Mouse (Mus musculus): ENCODE data around the gene Xrcc3. TPM values are rescaled to one million over a fixed set of nuclear protein-coding genes. Genes with fewer than 3 reads are reported as not detected.
A peak's percentile ranks its signal among the peaks of the same experiment; 100 is the strongest.

The Xrcc3 gene
- polyA plus RNA-seq, 1 experiment from 2014 or later = 5.0 TPM

DNA sequence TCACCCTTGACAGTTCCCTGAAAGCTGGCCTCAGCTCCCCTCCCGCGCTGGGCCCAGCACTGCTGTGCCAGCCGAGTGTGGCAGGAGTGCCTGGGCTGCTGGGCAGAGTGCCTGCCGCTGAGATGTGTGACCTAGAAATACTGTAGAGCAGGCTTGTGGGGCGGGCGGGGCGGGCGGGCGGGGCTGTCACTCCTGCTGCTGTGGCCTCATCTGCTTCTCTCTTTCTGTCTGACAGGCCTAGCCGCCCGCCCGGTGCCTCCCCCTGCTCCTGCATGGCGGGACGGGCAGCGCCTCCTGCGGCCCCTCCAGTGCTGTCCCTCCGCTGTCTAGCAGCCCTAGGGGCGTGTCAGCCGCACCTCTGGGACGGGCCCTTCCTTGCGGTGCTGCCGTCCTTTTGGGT is 19.6 kb downstream of the Xrcc3 start:
- Histone ChIP-seq H3K36me3 (ENCODE audit: control insufficient read depth, insufficient read depth) (peaks cover 9% of the 10 kb centered on the region), H3K9me3 (replicated peaks; ENCODE audit: control insufficient read depth, low read length) (no peaks in the 10 kb centered on the region)

DNA sequence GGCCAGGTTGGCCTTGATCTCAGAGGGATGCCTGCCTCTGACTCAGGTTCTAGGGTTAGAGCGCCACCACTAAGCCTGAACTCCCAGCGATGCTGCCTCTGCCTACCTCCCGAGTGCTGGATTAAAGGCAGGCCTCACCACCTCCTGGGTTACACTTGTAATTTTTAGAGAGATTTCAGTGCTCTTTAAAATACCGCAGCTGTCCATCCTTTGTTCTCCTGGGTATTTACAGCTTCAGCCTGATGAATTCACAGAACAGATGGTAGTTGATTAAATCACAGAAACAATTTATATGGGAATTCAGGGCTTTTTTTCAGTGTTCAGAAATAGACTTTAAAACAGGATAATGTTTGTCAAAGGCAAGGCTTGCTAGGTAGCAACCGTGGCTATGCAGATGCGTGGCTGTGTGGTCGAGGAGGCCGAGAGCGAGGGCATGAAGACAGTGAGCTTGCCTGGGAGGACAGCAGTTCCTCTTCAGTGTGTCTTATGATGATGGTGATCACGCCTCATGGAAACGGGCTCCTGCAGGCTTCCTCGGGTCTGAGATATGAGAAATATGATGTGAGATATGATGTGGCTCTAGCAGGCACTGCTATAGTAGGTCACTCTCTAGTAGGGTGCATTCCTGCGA is 22.1 kb downstream of the Xrcc3 start:
- H3K4me1 ChIP-seq (ENCODE audit: control insufficient read depth, low read depth, low read length) = peaks cover 16% of the 10 kb centered on the region
- H3K27me3 ChIP-seq (ENCODE audit: control insufficient read depth, insufficient read depth, low read depth, low read length) = no peaks in the 10 kb centered on the region
- H3K36me3 ChIP-seq (ENCODE audit: control insufficient read depth, insufficient read depth) = peaks cover 24% of the 10 kb centered on the region
- H3K9ac ChIP-seq (ENCODE audit: low read depth, low read length) = no peak overlapping the region
- no peak overlapping the region for H3K27ac ChIP-seq (ENCODE audit: low read length)
- no peak for ATAC-seq (ENCODE audit: low read depth)
- 83% methylated on average over 13 of the region's 13 CpGs for WGBS (ENCODE audit: insufficient replicate concordance)
- H3K9me3 ChIP-seq (replicated peaks; ENCODE audit: control insufficient read depth, low read length) = no peaks in the 10 kb centered on the region
- H3K4me3 ChIP-seq (ENCODE audit: low read depth, low read length) = no peak overlapping the region
- H3K4me2 ChIP-seq (ENCODE audit: low read depth, low read length) = no peak overlapping the region

More for the DNA sequence above, 19.6 kb downstream of the Xrcc3 start:
- peaks cover 7% of the 10 kb centered on the region for H3K4me1 ChIP-seq (ENCODE audit: control insufficient read depth, low read depth, low read length)
- H3K27me3 ChIP-seq (ENCODE audit: control insufficient read depth, insufficient read depth, low read depth, low read length) = no peaks in the 10 kb centered on the region
- H3K4me3 ChIP-seq (ENCODE audit: low read depth, low read length) = no peak overlapping the region
- H3K9ac ChIP-seq (ENCODE audit: low read depth, low read length) = no peak overlapping the region
- WGBS (ENCODE audit: insufficient replicate concordance) = 44% methylated on average over 22 of the region's 22 CpGs
- H3K27ac ChIP-seq (ENCODE audit: low read length) = no peak overlapping the region
- ATAC-seq (ENCODE audit: low read depth) = peak; percentile 22
- H3K4me2 ChIP-seq (ENCODE audit: low read depth, low read length) = no peak overlapping the region

DNA sequence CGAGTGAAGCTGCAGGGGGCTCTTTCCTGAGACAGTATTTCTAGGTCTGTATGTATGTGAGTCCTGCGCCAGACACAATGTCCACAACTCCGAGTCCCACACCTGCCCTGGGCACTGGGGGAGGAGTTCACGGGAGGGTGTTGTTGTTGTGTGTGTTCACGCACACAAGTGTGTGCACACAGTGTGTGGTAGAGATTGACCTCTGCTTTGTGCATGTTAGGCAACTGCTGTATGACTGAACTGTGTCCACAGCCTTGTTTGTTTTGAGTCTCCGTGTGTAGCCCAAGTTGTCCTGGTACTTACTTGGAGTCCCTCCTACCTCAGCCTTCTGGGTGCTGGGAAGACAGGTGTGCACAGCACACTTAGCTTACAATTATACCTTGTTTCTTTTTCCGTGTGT is 23.0 kb downstream of the Xrcc3 start:
- H3K9ac ChIP-seq (ENCODE audit: low read depth, low read length) = no peak overlapping the region
- peak overlapping the region; percentile 64 for H3K27ac ChIP-seq (ENCODE audit: low read length)

DNA sequence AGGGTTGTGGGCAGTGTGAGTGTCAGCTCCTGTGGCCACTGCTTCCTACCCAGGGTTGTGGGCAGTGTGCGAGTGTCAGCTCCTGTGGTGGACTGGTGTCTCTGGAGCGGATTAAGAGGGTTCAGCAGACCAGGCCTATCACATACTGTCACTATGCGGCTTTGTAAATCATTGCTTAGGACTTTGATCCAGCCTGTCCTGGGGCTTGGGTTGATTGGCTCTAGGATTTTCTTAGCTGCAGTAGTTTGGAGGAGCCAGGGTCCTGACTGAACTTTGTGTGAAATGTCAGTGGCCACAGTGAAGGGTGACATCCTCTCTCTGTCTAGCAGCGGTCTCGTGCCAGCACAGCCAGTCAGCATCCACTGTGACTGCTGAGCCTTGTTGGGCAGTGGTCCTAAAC is 23.6 kb downstream of the Xrcc3 start:
- peak; percentile 75 for ATAC-seq (ENCODE audit: low read depth)
- H3K9ac ChIP-seq (ENCODE audit: low read depth, low read length) = no peak overlapping the region
- WGBS (ENCODE audit: insufficient replicate concordance) = 70% methylated on average over 5 of the region's 5 CpGs
- no peak overlapping the region for H3K4me2 ChIP-seq (ENCODE audit: low read depth, low read length)
- H3K4me3 ChIP-seq (ENCODE audit: low read depth, low read length) = no peak overlapping the region
- peak overlapping the region; percentile 64 for H3K27ac ChIP-seq (ENCODE audit: low read length)
- peaks cover 30% of the 10 kb centered on the region for H3K36me3 ChIP-seq (ENCODE audit: control insufficient read depth, insufficient read depth)
- peaks cover 17% of the 10 kb centered on the region for H3K4me1 ChIP-seq (ENCODE audit: control insufficient read depth, low read depth, low read length)
- H3K27me3 ChIP-seq (ENCODE audit: control insufficient read depth, insufficient read depth, low read depth, low read length) = no peaks in the 10 kb centered on the region
- H3K9me3 ChIP-seq (replicated peaks; ENCODE audit: control insufficient read depth, low read length) = no peaks in the 10 kb centered on the region

More for the DNA sequence above, 23.0 kb downstream of the Xrcc3 start:
- H3K27me3 ChIP-seq (ENCODE audit: control insufficient read depth, insufficient read depth, low read depth, low read length) = no peaks in the 10 kb centered on the region
- WGBS (ENCODE audit: insufficient replicate concordance) = 70% methylated on average over 7 of the region's 7 CpGs
- no peaks in the 10 kb centered on the region for H3K9me3 ChIP-seq (replicated peaks; ENCODE audit: control insufficient read depth, low read length)
- H3K36me3 ChIP-seq (ENCODE audit: control insufficient read depth, insufficient read depth) = peaks cover 30% of the 10 kb centered on the region
- H3K4me3 ChIP-seq (ENCODE audit: low read depth, low read length) = no peak overlapping the region
- no peak overlapping the region for H3K4me2 ChIP-seq (ENCODE audit: low read depth, low read length)
- peak; percentile 62 for ATAC-seq (ENCODE audit: low read depth)
- peaks cover 16% of the 10 kb centered on the region for H3K4me1 ChIP-seq (ENCODE audit: control insufficient read depth, low read depth, low read length)

DNA sequence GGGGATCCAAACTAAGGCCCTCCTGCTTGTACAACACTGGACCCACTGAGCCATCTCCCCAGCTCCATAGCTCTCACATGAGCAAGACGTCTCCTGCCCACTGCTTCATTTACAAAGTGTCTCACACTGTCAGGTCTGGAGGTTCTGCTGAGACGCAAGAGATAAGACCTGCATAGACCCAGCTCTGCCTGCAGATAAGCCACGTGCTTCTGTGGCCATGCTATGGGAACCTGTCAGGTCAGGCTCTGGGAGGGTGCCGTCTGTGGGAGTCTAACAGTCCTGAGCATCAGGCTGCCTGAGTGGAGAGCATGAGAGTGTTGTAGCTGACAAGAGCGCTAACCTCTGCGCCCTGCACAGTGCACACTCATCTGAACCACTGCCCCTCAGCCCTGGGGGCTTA is 26.7 kb downstream of the Xrcc3 start:
- Histone ChIP-seq H3K27me3 (ENCODE audit: control insufficient read depth, insufficient read depth, low read depth, low read length) (no peaks in the 10 kb centered on the region), H3K9me3 (replicated peaks; ENCODE audit: control insufficient read depth, low read length) (no peaks in the 10 kb centered on the region), H3K4me2 (ENCODE audit: low read depth, low read length) (no peak overlapping the region), H3K4me3 (ENCODE audit: low read depth, low read length) (no peak overlapping the region), H3K27ac (ENCODE audit: low read length) (no peak overlapping the region), H3K9ac (ENCODE audit: low read depth, low read length) (no peak overlapping the region), H3K4me1 (ENCODE audit: control insufficient read depth, low read depth, low read length) (peaks cover 12% of the 10 kb centered on the region), H3K36me3 (ENCODE audit: control insufficient read depth, insufficient read depth) (peaks cover 24% of the 10 kb centered on the region)
- ATAC-seq (ENCODE audit: low read depth) = peak; percentile 36
- WGBS (ENCODE audit: insufficient replicate concordance) = 48% methylated on average over 6 of the region's 6 CpGs

DNA sequence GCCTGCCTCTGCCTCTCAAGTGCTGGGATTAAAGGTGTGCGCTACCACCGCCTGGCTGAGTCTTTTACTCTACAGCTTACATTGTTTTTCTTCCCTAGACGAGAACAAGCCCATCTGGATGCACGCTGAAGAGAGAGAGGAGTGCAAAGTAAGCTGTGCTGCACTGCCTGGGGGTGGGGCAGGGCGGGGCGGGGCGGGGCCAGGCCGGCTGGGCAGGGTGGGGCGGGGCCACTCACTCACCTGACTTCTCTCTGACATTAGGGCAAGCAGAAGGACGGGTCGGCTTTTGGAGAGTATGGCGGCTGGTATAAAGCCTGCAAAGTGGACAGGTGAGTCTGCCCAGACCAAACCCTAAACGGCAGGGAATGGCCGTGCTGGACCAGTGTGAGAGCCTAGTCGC is 28.5 kb downstream of the Xrcc3 start:
- Histone ChIP-seq H3K27ac (ENCODE audit: low read length) (no peak overlapping the region), H3K9ac (ENCODE audit: low read depth, low read length) (no peak overlapping the region), H3K4me1 (ENCODE audit: control insufficient read depth, low read depth, low read length) (peaks cover 12% of the 10 kb centered on the region), H3K4me2 (ENCODE audit: low read depth, low read length) (no peak overlapping the region), H3K27me3 (ENCODE audit: control insufficient read depth, insufficient read depth, low read depth, low read length) (no peaks in the 10 kb centered on the region), H3K9me3 (replicated peaks; ENCODE audit: control insufficient read depth, low read length) (no peaks in the 10 kb centered on the region), H3K4me3 (ENCODE audit: low read depth, low read length) (no peak overlapping the region), H3K36me3 (ENCODE audit: control insufficient read depth, insufficient read depth) (peaks cover 27% of the 10 kb centered on the region)
- 60% methylated on average over 15 of the region's 15 CpGs for WGBS (ENCODE audit: insufficient replicate concordance)
- no peak for ATAC-seq (ENCODE audit: low read depth)

DNA sequence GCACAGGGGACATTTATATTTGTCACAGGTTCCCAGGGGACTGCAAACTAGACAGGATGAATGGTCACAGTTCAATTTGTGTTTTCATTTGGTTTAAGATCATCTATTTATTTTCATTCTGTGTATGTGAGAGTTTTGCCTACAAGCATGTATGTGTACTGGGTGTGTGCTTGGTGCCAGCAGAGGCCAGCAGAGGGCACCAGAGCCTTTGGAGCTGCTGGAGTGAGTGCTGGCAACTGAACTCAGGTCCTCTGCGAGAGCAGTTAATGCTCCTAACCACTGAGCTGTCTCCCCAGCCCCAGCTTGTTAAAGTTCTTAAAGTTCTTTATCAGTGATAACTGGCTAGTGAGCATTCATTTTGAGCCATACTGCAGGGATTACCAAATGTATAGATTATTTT is 34.1 kb downstream of the Xrcc3 start:
- Histone ChIP-seq H3K9me3 (replicated peaks; ENCODE audit: control insufficient read depth, low read length) (0 out of 2 replicates have a peak, but pooled peaks cover 3% of the 10 kb centered on the region), H3K27ac (ENCODE audit: low read length) (no peak overlapping the region)
- 96% methylated on average over 1 of the region's 1 CpGs for WGBS (ENCODE audit: insufficient replicate concordance)

DNA sequence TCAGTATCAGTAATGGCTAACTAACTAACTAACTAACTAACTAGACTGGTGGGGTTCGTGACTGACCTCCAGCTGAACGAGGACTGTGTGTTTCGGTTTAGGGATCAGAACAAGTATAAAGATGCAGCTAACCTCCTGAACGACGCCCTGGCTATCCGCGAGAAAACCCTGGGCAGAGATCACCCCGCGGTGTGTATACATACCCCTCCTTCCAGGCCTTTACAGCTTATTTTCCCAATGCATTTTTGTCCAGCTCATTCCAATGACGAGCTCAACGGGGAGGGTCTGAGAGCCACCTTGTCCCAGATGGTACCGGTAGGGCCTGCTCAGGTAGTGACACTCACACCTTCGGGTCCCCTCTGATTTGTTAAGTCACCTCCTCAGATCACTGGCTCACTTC is 35.8 kb downstream of the Xrcc3 start:
- Histone ChIP-seq H3K9ac (ENCODE audit: low read depth, low read length) (no peak overlapping the region), H3K9me3 (replicated peaks; ENCODE audit: control insufficient read depth, low read length) (0 out of 2 replicates have a peak, but pooled peaks cover 3% of the 10 kb centered on the region), H3K4me1 (ENCODE audit: control insufficient read depth, low read depth, low read length) (no peaks in the 10 kb centered on the region), H3K27me3 (ENCODE audit: control insufficient read depth, insufficient read depth, low read depth, low read length) (no peaks in the 10 kb centered on the region), H3K36me3 (ENCODE audit: control insufficient read depth, insufficient read depth) (peaks cover 42% of the 10 kb centered on the region), H3K4me3 (ENCODE audit: low read depth, low read length) (no peak overlapping the region), H3K27ac (ENCODE audit: low read length) (no peak overlapping the region), H3K4me2 (ENCODE audit: low read depth, low read length) (no peak overlapping the region)
- 74% methylated on average over 13 of the region's 13 CpGs for WGBS (ENCODE audit: insufficient replicate concordance)
- ATAC-seq (ENCODE audit: low read depth) = peak; percentile 50; the same call in 1 of the 2 replicates

More for the DNA sequence above, 34.1 kb downstream of the Xrcc3 start:
- ATAC-seq (ENCODE audit: low read depth) = no peak
- H3K4me3 ChIP-seq (ENCODE audit: low read depth, low read length) = no peak overlapping the region
- no peak overlapping the region for H3K9ac ChIP-seq (ENCODE audit: low read depth, low read length)
- H3K36me3 ChIP-seq (ENCODE audit: control insufficient read depth, insufficient read depth) = peaks cover 35% of the 10 kb centered on the region
- no peak overlapping the region for H3K4me2 ChIP-seq (ENCODE audit: low read depth, low read length)
- H3K27me3 ChIP-seq (ENCODE audit: control insufficient read depth, insufficient read depth, low read depth, low read length) = no peaks in the 10 kb centered on the region
- no peaks in the 10 kb centered on the region for H3K4me1 ChIP-seq (ENCODE audit: control insufficient read depth, low read depth, low read length)

DNA sequence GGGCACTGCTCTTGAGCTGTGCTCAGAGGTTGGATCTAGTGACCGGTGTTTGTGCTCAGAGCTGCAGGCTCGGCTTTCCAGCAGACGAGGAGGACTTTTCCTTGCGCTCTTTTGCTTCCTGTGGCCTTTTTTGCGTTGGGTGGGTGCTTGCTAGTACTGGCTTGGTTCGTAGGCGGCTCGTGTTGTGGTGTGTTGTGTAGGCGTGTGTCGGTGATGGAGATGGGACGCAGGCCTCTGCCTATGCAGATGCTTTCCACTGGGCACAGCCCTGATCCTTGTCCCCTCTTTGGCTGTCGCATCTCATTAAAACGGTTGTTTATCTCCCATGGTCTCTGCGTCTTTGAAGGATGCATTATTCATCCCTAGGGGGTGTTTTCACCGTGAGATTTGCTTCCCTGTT is 38.8 kb downstream of the Xrcc3 start:
- WGBS (ENCODE audit: insufficient replicate concordance) = 81% methylated on average over 15 of the region's 15 CpGs
- Histone ChIP-seq H3K4me2 (ENCODE audit: low read depth, low read length) (no peak overlapping the region), H3K9me3 (replicated peaks; ENCODE audit: control insufficient read depth, low read length) (0 out of 2 replicates have a peak, but pooled peaks cover 3% of the 10 kb centered on the region), H3K27ac (ENCODE audit: low read length) (no peak overlapping the region), H3K27me3 (ENCODE audit: control insufficient read depth, insufficient read depth, low read depth, low read length) (no peaks in the 10 kb centered on the region), H3K36me3 (ENCODE audit: control insufficient read depth, insufficient read depth) (peaks cover 32% of the 10 kb centered on the region), H3K4me1 (ENCODE audit: control insufficient read depth, low read depth, low read length) (no peaks in the 10 kb centered on the region), H3K4me3 (ENCODE audit: low read depth, low read length) (no peak overlapping the region), H3K9ac (ENCODE audit: low read depth, low read length) (no peak overlapping the region)
- no peak for ATAC-seq (ENCODE audit: low read depth)

Data from liver, embryonic 16.5 days (tissue).